Mouse (Mus musculus) bone marrow macrophage, adult 2 months (primary cell): ENCODE results near the gene Cdk5rap3.

Experiments used
- CTCF ChIP-seq: IDR thresholded peaks from 2 replicates; pipeline ENCODE4 v1.5.1; 2012; ENCODE audit warnings: low read depth, mild to moderate bottlenecking, low read length, moderate library complexity
- POLR2A ChIP-seq: IDR thresholded peaks from 2 replicates; pipeline ENCODE4 v1.6.1; 2012; ENCODE audit warnings: mild to moderate bottlenecking, low read depth, low read length, borderline replicate concordance

DNA sequence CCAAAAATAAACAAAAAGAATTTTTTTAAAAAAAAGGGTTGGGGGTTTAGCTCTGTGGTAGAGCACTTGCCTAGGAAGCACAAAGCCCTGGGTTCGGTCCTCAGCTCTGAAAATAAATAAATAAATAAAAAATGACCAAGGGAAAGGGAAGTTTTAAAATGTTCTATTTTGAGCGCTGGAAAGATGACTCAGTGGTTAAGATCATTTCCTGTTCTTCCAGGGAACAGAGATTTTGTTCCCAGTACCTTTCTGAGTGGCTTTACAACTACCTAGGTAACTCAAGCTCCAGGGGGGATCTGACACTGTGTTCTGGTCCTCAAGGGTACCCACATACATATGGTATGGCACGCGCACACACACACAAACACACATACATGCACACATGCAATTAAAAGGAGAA is 20.4 kb downstream of the Cdk5rap3 start:
- no peak for TF ChIP-seq CTCF
- TF ChIP-seq POLR2A: no peak
